Mouse (Mus musculus): ENCODE data around the gene Cpsf2.

DNA sequence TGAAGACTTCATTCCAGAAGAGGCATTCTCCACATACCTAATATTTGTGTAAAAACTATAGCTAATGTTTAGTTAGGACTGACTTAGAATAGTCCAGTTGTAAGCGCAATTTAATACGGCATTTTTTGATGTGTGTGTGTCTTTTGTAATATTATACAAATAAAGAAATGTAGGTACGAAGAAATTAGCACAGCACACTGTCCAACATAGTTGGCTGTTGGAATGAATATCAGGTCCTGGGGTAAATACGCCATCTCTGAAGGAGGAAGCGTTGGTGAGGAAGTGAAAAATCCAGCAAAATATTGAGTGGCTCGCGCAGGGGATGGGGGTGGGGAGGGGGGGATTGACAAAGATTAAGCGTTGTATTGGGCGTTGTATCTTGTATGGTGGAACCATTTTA, 17.2 kb upstream of the Cpsf2 start:
- TF ChIP-seq CTCF (IDR thresholded peaks at IDR 0.05; ENCODE audit: borderline replicate concordance, insufficient read depth, low read length) (no peak), POLR2A (IDR thresholded peaks at IDR 0.05; ENCODE audit: low read depth, low read length) (no peak)
